In the genomic region with DNA sequence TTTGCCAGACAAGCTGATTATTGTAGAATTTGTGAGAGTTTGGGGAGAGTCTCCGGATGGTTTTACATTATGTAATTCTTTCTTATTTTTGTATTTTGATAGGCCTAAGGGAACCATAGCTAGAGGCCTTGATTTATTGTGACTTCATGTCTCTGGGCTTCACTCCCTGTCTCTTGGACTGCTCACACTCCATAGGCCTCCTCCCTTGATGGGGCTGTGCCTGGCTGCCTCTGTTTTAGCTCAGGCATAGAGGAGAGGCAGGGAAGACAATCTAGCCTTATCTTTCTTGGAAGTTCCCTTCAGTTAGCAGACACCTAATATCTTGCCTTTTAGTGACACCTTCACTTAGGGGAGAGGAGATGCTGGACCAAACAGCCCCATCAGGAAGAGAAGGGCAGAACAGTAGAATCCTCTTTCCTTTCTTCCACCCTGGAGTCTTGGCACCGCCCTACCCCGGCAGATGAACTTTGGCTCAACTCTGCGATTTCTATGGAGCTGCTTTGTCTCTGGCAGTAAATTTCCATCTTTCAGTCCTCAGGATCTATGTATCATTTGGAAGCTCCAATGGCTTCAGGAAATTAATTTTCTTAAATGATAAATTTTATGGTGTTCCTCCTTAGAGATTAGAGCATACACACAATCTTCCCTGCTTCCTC, we compare ENCODE assay signal across 11 mouse cellular contexts. TPM values are rescaled to one million over a fixed set of nuclear protein-coding genes. Genes with fewer than 3 reads are reported as not detected.
A peak's percentile ranks its signal among the peaks of the same experiment; 100 is the strongest.
DNase-seq lines count a peak whose midpoint lies in the region; ATAC-seq lines count a peak whose summit lies in the region.
"Had no signal": no experiment of that assay in that cellular context is flagged by ENCODE, and none has a peak within 500 bp of the region (broad histone marks: within the 10 kb centered on the region; RNA-seq: fewer than 3 reads in every experiment).

No protein-coding gene starts in this region.

- H3K4me1 ChIP-seq in limb, embryonic 15.5 days = peaks cover 14% of the 10 kb centered on the region
- H3K4me1 ChIP-seq: neural tube, embryonic 12.5 days had no signal

- ATAC-seq in limb, embryonic 15.5 days (ENCODE audit: insufficient number of reproducible peaks, low FRiP score, low TSS enrichment, low read depth) = peak; percentile 92
- ATAC-seq in granulocyte monocyte progenitor cell, adult 5-6 weeks (replicated peaks; ENCODE audit: poor library complexity, severe bottlenecking) = no peak

- H3K27ac ChIP-seq in limb, embryonic 15.5 days = peak overlapping the region; percentile 75
- H3K27ac ChIP-seq: hindbrain, embryonic 14.5 days; neural tube, embryonic 12.5 days had no signal

- no peak overlapping the region for H3K9ac ChIP-seq in limb, embryonic 15.5 days
- H3K9ac ChIP-seq: hindbrain, embryonic 14.5 days; neural tube, embryonic 12.5 days had no signal

- H3K27me3 ChIP-seq in limb, embryonic 15.5 days = peaks cover 11% of the 10 kb centered on the region; the same call in 1 of the 2 replicates
- H3K27me3 ChIP-seq: neural tube, embryonic 12.5 days had no signal

- no peaks in the 10 kb centered on the region for H3K9me3 ChIP-seq in limb, embryonic 15.5 days
- H3K9me3 ChIP-seq: neural tube, embryonic 12.5 days had no signal

- WGBS in limb, embryonic 15.5 days = 47% methylated on average over 4 of the region's 4 CpGs

- no peaks in the 10 kb centered on the region for H3K36me3 ChIP-seq in limb, embryonic 15.5 days
- H3K36me3 ChIP-seq: neural tube, embryonic 12.5 days had no signal

- H3K4me3 ChIP-seq in limb, embryonic 15.5 days = no peak overlapping the region
- H3K4me3 ChIP-seq: neural tube, embryonic 12.5 days had no signal

- DNase-seq in adrenal gland, adult 8-10 months = peak; percentile 23
- DNase-seq in adrenal gland, postnatal 25 days = no peak
- DNase-seq in NIH3T3 (ENCODE audit: low read depth) (peak; percentile 34), MN1 (ENCODE audit: low spot score) (no peak)
- DNase-seq in heart, postnatal 4 days = peak; percentile 33
- DNase-seq in layer of hippocampus, postnatal 36 days = no peak
- DNase-seq: cerebellum, adult 9-10 months had no signal

- H3K4me2 ChIP-seq in limb, embryonic 15.5 days = no peak overlapping the region
- H3K4me2 ChIP-seq: hindbrain, embryonic 14.5 days; neural tube, embryonic 12.5 days had no signal

RNA-seq across cellular contexts. Expression of gene Fmo6, which starts 1.5 kb away (rescaled TPM):
- not detected for total RNA-seq in adrenal gland, adult 8-10 months (2022)
- not detected in 2 replicates for total RNA-seq in adrenal gland, postnatal 25 days (2021)
- total RNA-seq in heart, postnatal 4 days (2021) = not detected
- polyA plus RNA-seq in limb, embryonic 15.5 days (2015; fragmentation: Nextera tagmentation; extraction: Ambion mirVana) = 0.36 and 0.55 TPM in 2 replicates
- total RNA-seq in layer of hippocampus, postnatal 36 days (2021) = not detected
- not detected in 2 replicates for total RNA-seq in granulocyte monocyte progenitor cell, adult 5-6 weeks (2014; fragmentation: Nextera tagmentation)
- not detected in 2 replicates for total RNA-seq in granulocyte monocyte progenitor cell, adult 5-6 weeks (2017)
- polyA plus RNA-seq: hindbrain, embryonic 14.5 days; neural tube, embryonic 12.5 days had no signal

RNA-seq across cellular contexts. Expression of gene Fmo2, which starts 40.3 kb away (rescaled TPM):
- total RNA-seq in adrenal gland, adult 8-10 months (2022) = 10 to 100 TPM; 45.3 to 71.8 (median 66.9) TPM
- 20.9 and 31.5 TPM in 2 replicates for total RNA-seq in adrenal gland, postnatal 25 days (2021)
- 10 to 100 TPM in 1 of 2 experiments, 1 to 10 TPM in 1; 7.9 to 11.9 TPM for total RNA-seq in heart, postnatal 4 days (2021)
- 3.0 and 4.8 TPM in 2 replicates for polyA plus RNA-seq in limb, embryonic 15.5 days (2015; fragmentation: Nextera tagmentation; extraction: Ambion mirVana)
- 1 to 10 TPM; 2.3 to 4.9 TPM for total RNA-seq in layer of hippocampus, postnatal 36 days (2021)
- total RNA-seq in granulocyte monocyte progenitor cell, adult 5-6 weeks (2014; fragmentation: Nextera tagmentation) = not detected in 2 replicates
- total RNA-seq in granulocyte monocyte progenitor cell, adult 5-6 weeks (2017) = not detected in 2 replicates

RNA-seq across cellular contexts. Expression of gene Fmo3, which starts 45.5 kb away (rescaled TPM):
- total RNA-seq in adrenal gland, adult 8-10 months (2022) = under 1 TPM in 3 of 4 experiments, not detected in 1; 0.20 to 0.31 (median 0.24) TPM
- total RNA-seq in adrenal gland, postnatal 25 days (2021) = 0.76 TPM in 1 of 2 replicates, not detected in the other
- not detected for total RNA-seq in heart, postnatal 4 days (2021)
- not detected in 2 replicates for polyA plus RNA-seq in limb, embryonic 15.5 days (2015; fragmentation: Nextera tagmentation; extraction: Ambion mirVana)
- total RNA-seq in layer of hippocampus, postnatal 36 days (2021) = not detected
- not detected in 2 replicates for total RNA-seq in granulocyte monocyte progenitor cell, adult 5-6 weeks (2014; fragmentation: Nextera tagmentation)
- not detected in 2 replicates for total RNA-seq in granulocyte monocyte progenitor cell, adult 5-6 weeks (2017)
- polyA plus RNA-seq: hindbrain, embryonic 14.5 days; neural tube, embryonic 12.5 days had no signal

Comparison
In these comparisons a context has a peak if more than half of its experiments do, and no peak if none do; other contexts are left out.
1. DNase-seq: peak in adrenal gland, adult 8-10 months (single experiment), NIH3T3 (single experiment) and heart, postnatal 4 days (single experiment); none in adrenal gland, postnatal 25 days (single experiment), MN1 (single experiment) and layer of hippocampus, postnatal 36 days (0 of 2).